Mouse (Mus musculus): ENCODE measurements around the gene Prokr2. TPM values are rescaled to one million over a fixed set of nuclear protein-coding genes. Genes with fewer than 3 reads are reported as not detected.
A peak's percentile ranks its signal among the peaks of the same experiment; 100 is the strongest.
"Not testable (repeated sequence)": the region's sequence is repeated elsewhere in the genome, so short reads cannot be mapped to it uniquely, and the experiment has no call there.

The Prokr2 gene
- polyA plus RNA-seq, 1 experiment from 2014 or later = 6.7 TPM

GRCm38 (mm10) chr2:132298250-132298649 lies 87.0 kb downstream of the Prokr2 start:
- ATAC-seq = no peak
- no peak overlapping the region for H3K9ac ChIP-seq (replicated peaks; ENCODE audit: low read depth, low read length)
- H3K9me3 ChIP-seq (ENCODE audit: control insufficient read depth, low read length) = no peaks in the 10 kb centered on the region
- no peak overlapping the region for H3K27ac ChIP-seq (ENCODE audit: low read length)
- WGBS = 95% methylated on average over 4 of the region's 4 CpGs
- H3K4me1 ChIP-seq (replicated peaks; ENCODE audit: control insufficient read depth, insufficient read depth, low read length) = no peaks in the 10 kb centered on the region
- no peak overlapping the region for H3K4me2 ChIP-seq (ENCODE audit: low read length)
- peaks cover 16% of the 10 kb centered on the region; the same call in 1 of the 2 replicates for H3K36me3 ChIP-seq (ENCODE audit: control insufficient read depth, insufficient read depth)
- H3K4me3 ChIP-seq (replicated peaks; ENCODE audit: low read length) = no peak overlapping the region
- no peaks in the 10 kb centered on the region for H3K27me3 ChIP-seq (replicated peaks; ENCODE audit: control insufficient read depth, insufficient read depth, low read length)

GRCm38 (mm10) chr2:132293694-132294450 lies 91.4 kb downstream of the Prokr2 start:
- Histone ChIP-seq H3K9me3 (ENCODE audit: control insufficient read depth, low read length) (no peaks in the 10 kb centered on the region), H3K36me3 (ENCODE audit: control insufficient read depth, insufficient read depth) (peaks cover 9% of the 10 kb centered on the region; the same call in 1 of the 2 replicates), H3K27ac (ENCODE audit: low read length) (no peak overlapping the region), H3K4me2 (ENCODE audit: low read length) (no peak overlapping the region), H3K9ac (replicated peaks; ENCODE audit: low read depth, low read length) (no peak overlapping the region), H3K4me3 (replicated peaks; ENCODE audit: low read length) (no peak overlapping the region), H3K27me3 (replicated peaks; ENCODE audit: control insufficient read depth, insufficient read depth, low read length) (no peaks in the 10 kb centered on the region), H3K4me1 (replicated peaks; ENCODE audit: control insufficient read depth, insufficient read depth, low read length) (peaks cover 14% of the 10 kb centered on the region)
- ATAC-seq = no peak
- 91% methylated on average over 10 of the region's 10 CpGs for WGBS

DNA sequence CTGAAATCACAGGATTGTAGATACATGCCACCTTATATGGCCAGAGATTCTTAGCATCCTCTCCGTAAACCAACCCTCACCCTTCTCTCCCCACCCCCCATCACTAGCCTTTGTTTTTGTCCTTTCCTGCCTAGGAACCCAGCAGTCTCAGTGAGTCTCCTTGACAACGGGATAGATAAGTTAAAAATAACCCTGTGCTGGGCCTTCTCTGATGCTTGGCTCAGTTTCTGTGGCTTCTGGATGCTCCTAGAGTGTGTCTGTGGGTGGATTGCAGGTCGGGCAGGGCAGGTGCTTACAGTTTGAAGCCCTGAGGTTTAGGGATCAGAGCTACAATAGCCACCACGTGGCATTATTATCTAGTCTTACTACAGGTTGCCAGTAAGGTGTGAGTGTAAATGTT lies 93.2 kb downstream of the Prokr2 start:
- WGBS = 30% methylated on average over 4 of the region's 4 CpGs
- Histone ChIP-seq H3K9ac (replicated peaks; ENCODE audit: low read depth, low read length) (no peak overlapping the region), H3K36me3 (ENCODE audit: control insufficient read depth, insufficient read depth) (peaks cover 6% of the 10 kb centered on the region; the same call in 1 of the 2 replicates), H3K4me1 (replicated peaks; ENCODE audit: control insufficient read depth, insufficient read depth, low read length) (peaks cover 14% of the 10 kb centered on the region), H3K4me3 (replicated peaks; ENCODE audit: low read length) (no peak overlapping the region), H3K27me3 (replicated peaks; ENCODE audit: control insufficient read depth, insufficient read depth, low read length) (no peaks in the 10 kb centered on the region), H3K4me2 (ENCODE audit: low read length) (no peak overlapping the region), H3K9me3 (ENCODE audit: control insufficient read depth, low read length) (no peaks in the 10 kb centered on the region), H3K27ac (ENCODE audit: low read length) (peak overlapping the region; percentile 57)
- ATAC-seq = peak; percentile 79

GRCm38 (mm10) chr2:132291265-132291664 lies 94.0 kb downstream of the Prokr2 start:
- WGBS = 67% methylated on average over 3 of the region's 3 CpGs
- H3K9ac ChIP-seq (replicated peaks; ENCODE audit: low read depth, low read length) = no peak overlapping the region
- H3K27ac ChIP-seq (ENCODE audit: low read length) = no peak overlapping the region
- H3K4me2 ChIP-seq (ENCODE audit: low read length) = no peak overlapping the region
- H3K27me3 ChIP-seq (replicated peaks; ENCODE audit: control insufficient read depth, insufficient read depth, low read length) = no peaks in the 10 kb centered on the region
- no peak overlapping the region for H3K4me3 ChIP-seq (replicated peaks; ENCODE audit: low read length)
- H3K4me1 ChIP-seq (replicated peaks; ENCODE audit: control insufficient read depth, insufficient read depth, low read length) = peaks cover 14% of the 10 kb centered on the region
- no peak for ATAC-seq
- peaks cover 6% of the 10 kb centered on the region; the same call in 1 of the 2 replicates for H3K36me3 ChIP-seq (ENCODE audit: control insufficient read depth, insufficient read depth)
- H3K9me3 ChIP-seq (ENCODE audit: control insufficient read depth, low read length) = no peaks in the 10 kb centered on the region

GRCm38 (mm10) chr2:132290808-132291207 lies 94.4 kb downstream of the Prokr2 start:
- no peak overlapping the region for H3K4me3 ChIP-seq (replicated peaks; ENCODE audit: low read length)
- no peak overlapping the region for H3K9ac ChIP-seq (replicated peaks; ENCODE audit: low read depth, low read length)
- no peaks in the 10 kb centered on the region for H3K9me3 ChIP-seq (ENCODE audit: control insufficient read depth, low read length)
- H3K4me1 ChIP-seq (replicated peaks; ENCODE audit: control insufficient read depth, insufficient read depth, low read length) = peaks cover 14% of the 10 kb centered on the region
- no peaks in the 10 kb centered on the region for H3K27me3 ChIP-seq (replicated peaks; ENCODE audit: control insufficient read depth, insufficient read depth, low read length)
- H3K36me3 ChIP-seq (ENCODE audit: control insufficient read depth, insufficient read depth) = peaks cover 6% of the 10 kb centered on the region; the same call in 1 of the 2 replicates
- H3K27ac ChIP-seq (ENCODE audit: low read length) = no peak overlapping the region
- ATAC-seq = no peak
- no peak overlapping the region for H3K4me2 ChIP-seq (ENCODE audit: low read length)
- WGBS = 75% methylated on average over 6 of the region's 6 CpGs

- H3K4me3 ChIP-seq (replicated peaks; ENCODE audit: low read length); H3K36me3 ChIP-seq (ENCODE audit: control insufficient read depth, insufficient read depth); H3K4me2 ChIP-seq (ENCODE audit: low read length); H3K9ac ChIP-seq (replicated peaks; ENCODE audit: low read depth, low read length); ATAC-seq; H3K27ac ChIP-seq (ENCODE audit: low read length); H3K27me3 ChIP-seq (replicated peaks; ENCODE audit: control insufficient read depth, insufficient read depth, low read length); H3K9me3 ChIP-seq (ENCODE audit: control insufficient read depth, low read length): not testable (repeated sequence)
- 85% methylated on average over 5 of the region's 7 CpGs for WGBS
- H3K4me1 ChIP-seq (replicated peaks; ENCODE audit: control insufficient read depth, insufficient read depth, low read length) = peaks cover 14% of the 10 kb centered on the region
Observed at GRCm38 (mm10) chr2:132289213-132289612, 96.0 kb downstream of the Prokr2 start.

Other genes with a start within 250 kb of the Prokr2 start
- gene Slc23a2, start 240.3 kb downstream of the Prokr2 start, polyA plus RNA-seq (2015; fragmentation: Nextera tagmentation; extraction: Ambion mirVana) = 32.7 and 37.2 TPM in 2 replicates
- 43.4 and 49.9 TPM in 2 replicates for gene Tmem230, start 137.6 kb downstream of the Prokr2 start, polyA plus RNA-seq (2015; fragmentation: Nextera tagmentation; extraction: Ambion mirVana)
- gene Pcna, start 132.1 kb downstream of the Prokr2 start, polyA plus RNA-seq (2015; fragmentation: Nextera tagmentation; extraction: Ambion mirVana) = 164 and 192 TPM in 2 replicates
- 23.0 and 27.9 TPM in 2 replicates for gene Cds2, start 122.3 kb downstream of the Prokr2 start, polyA plus RNA-seq (2015; fragmentation: Nextera tagmentation; extraction: Ambion mirVana)
- 78.3 and 84.1 TPM in 2 replicates for gene Gpcpd1, start 202.3 kb upstream of the Prokr2 start, polyA plus RNA-seq (2015; fragmentation: Nextera tagmentation; extraction: Ambion mirVana)

All from forebrain, embryonic 16.5 days (tissue).